Mouse (Mus musculus) kidney, adult 2 months (tissue): ENCODE results near the gene Olfr654. TPM values are rescaled to one million over a fixed set of nuclear protein-coding genes. Genes with fewer than 3 reads are reported as not detected.

Source experiments
- DNase-seq: peaks from one replicate; pipeline ENCODE4 v3.0.0; 2021
- H3K27ac ChIP-seq: fragments of 200-500 bp; 2 replicates; pipeline ENCODE4 v1.5.1; 2012; ENCODE audit warnings: low read depth, low read length, control low read depth, inconsistent platforms; ENCODE audit not compliant: insufficient read depth
- H3K27me3 ChIP-seq: fragments of 200-500 bp; replicated peaks from 2 replicates; pipeline ENCODE4 v1.6.1; 2012; ENCODE audit warnings: mild to moderate bottlenecking, moderate library complexity, low read length, inconsistent platforms; ENCODE audit not compliant: control insufficient read depth, insufficient read depth
- H3K36me3 ChIP-seq: fragments of 200-500 bp; 2 replicates; pipeline ENCODE4 v1.6.1; 2012; ENCODE audit warnings: mild to moderate bottlenecking, moderate library complexity, low read length, inconsistent platforms; ENCODE audit not compliant: control insufficient read depth, insufficient read depth
- H3K4me1 ChIP-seq: fragments of 200-500 bp; 2 replicates; pipeline ENCODE4 v1.6.1; 2011; ENCODE audit warnings: low read length; ENCODE audit not compliant: control insufficient read depth, insufficient read depth
- H3K4me3 ChIP-seq: fragments of 200-500 bp; 2 replicates; pipeline ENCODE4 v1.5.1; 2011; ENCODE audit warnings: mild to moderate bottlenecking, low read depth, low read length, control low read depth; ENCODE audit not compliant: insufficient read depth
- CTCF ChIP-seq: fragments of 200-500 bp; conservative IDR thresholded peaks from 2 replicates; pipeline ENCODE4 v1.5.1; 2011; ENCODE audit warnings: low read depth, mild to moderate bottlenecking, control low read depth, low read length, moderate library complexity, mixed read lengths; ENCODE audit not compliant: insufficient read depth, insufficient read length
- POLR2A ChIP-seq: fragments of 200-500 bp; IDR thresholded peaks from one replicate; pipeline ENCODE4 v1.6.1; 2011; ENCODE audit warnings: low read depth, low read length, control low read depth
- WGBS: fragments of 180-500 bp; shearing (Covaris S2); methylation state at CpG from one replicate; pipeline ENCODE4 v1.1.7; 2018; 5-methylcytosine and 5-hydroxymethylcytosine counted together
- polyA plus RNA-seq: library from polyadenylated mRNA; depleted of rRNA; stranded (reverse); fragments of >200 nt; gene quantifications from 2 replicates; pipeline ENCODE4 v1.2.3, GENCODE M21; 2012; rRNA removed

Olfr654 gene
- polyA plus RNA-seq: not detected in 2 replicates

DNA sequence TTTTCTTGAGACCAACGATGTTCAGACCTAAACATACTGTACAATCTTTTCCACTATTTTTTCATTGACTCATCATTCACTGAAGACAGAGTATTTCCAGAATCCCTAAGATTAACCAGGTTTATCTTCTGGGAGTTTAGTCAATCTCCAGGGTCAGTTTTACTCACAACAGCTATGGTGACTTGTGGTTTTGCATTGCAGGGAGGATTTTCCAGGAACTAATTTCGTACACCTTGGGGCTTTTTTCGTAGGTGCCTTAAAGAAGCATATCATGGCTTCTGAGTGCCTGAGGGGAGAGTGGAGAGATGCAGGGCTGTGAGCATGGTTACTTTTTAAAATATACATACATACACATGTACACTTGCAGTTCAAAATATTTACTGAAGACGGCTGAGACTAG lies at the start of gene Olfr654:
TSS of gene Olfr654 (plus strand) at position 301 of the 400 bp plus-strand sequence.
- H3K27ac ChIP-seq: no peak within 1 kb of the TSS
- no peaks in the 10 kb centered on the region for H3K4me1 ChIP-seq
- H3K27me3 ChIP-seq: no peaks in the 10 kb centered on the region
- H3K36me3 ChIP-seq: no peaks in the 10 kb centered on the region
- 86% methylated on average over 4 of the region's 4 CpGs for WGBS
- no peak for TF ChIP-seq POLR2A
- TF ChIP-seq CTCF: no peak
- H3K4me3 ChIP-seq: no peak within 1 kb of the TSS
- DNase-seq: no peak

DNA sequence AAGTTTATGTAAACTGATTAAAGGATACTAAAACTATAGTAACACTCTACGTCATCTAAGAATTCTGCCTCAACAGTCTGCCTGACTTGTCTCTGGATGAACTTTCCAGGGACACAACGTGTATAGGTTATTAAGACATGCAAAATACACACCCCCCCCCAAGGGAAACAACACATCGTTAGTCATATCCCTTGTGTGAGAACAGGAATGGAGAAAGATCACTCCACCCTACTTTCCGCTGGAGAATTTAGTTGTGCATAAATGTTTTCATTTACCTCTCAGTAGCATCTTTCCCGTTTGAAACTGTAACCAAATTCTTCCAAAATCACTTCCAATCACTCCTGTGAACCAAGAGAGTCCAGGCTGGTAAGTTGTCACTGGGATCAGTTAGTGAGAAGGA lies 37.0 kb upstream of the Olfr654 start, which contains the start of gene Olfr651:
TSS of gene Olfr651 (plus strand) at position 301 of the 400 bp plus-strand sequence.
- no peaks in the 10 kb centered on the region for H3K27me3 ChIP-seq
- H3K27ac ChIP-seq: no peak within 1 kb of the TSS
- no peak for DNase-seq
- TF ChIP-seq CTCF (no peak), POLR2A (no peak)
- no peak within 1 kb of the TSS for H3K4me3 ChIP-seq
- H3K36me3 ChIP-seq: no peaks in the 10 kb centered on the region
- 67% methylated on average over 5 of the region's 5 CpGs for WGBS
- H3K4me1 ChIP-seq: no peaks in the 10 kb centered on the region

DNA sequence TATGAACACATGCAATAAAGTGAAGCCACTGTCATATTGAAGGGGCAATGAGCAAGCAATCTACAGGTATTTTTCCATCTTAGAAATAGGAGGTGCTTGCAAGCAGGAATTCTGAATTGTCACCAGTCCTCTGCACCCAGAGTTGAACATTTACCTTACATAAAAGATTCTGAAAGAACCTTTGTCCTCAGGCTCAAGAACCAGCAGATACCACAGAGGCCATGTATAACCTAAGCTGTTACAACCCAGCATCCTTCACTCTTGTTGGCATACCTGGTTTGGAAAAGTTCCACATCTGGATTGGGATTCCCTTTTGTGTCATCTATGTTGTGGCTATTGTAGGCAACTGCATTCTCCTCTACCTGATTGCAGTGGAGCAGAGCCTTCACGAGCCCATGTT lies 34.1 kb upstream of the Olfr654 start:
- Histone ChIP-seq H3K4me1 (no peaks in the 10 kb centered on the region), H3K4me3 (no peak overlapping the region), H3K27me3 (no peaks in the 10 kb centered on the region), H3K27ac (no peak overlapping the region), H3K36me3 (no peaks in the 10 kb centered on the region)
- no peak for DNase-seq
- WGBS: 63% methylated on average over 1 of the region's 1 CpGs
- no peak for TF ChIP-seq CTCF
- no peak for TF ChIP-seq POLR2A

DNA sequence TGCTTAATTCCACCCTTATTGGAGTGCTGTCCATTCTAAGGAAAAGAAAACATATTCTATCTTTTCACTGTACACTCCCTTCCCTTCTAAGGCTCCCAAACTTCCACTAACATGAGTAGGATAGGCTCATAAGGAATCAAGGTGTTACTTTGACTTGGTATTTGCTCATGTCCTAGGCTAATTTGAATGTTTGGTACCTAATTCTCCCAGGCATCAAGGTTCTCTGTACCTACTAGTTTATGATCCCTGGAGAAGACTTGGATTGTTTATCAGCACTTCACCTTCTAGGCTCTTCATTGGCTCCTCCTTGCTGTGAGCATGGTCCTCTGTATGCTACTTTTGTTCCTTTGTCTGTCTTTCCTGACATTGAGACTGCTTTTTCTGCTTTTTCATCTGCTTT lies 26.2 kb upstream of the Olfr654 start, which contains the start of gene Olfr652:
TSS of gene Olfr652 (plus strand) at position 301 of the 400 bp plus-strand sequence.
- no peak within 1 kb of the TSS for H3K4me3 ChIP-seq
- no peak for DNase-seq
- H3K36me3 ChIP-seq: no peaks in the 10 kb centered on the region
- H3K27ac ChIP-seq: no peak within 1 kb of the TSS
- H3K27me3 ChIP-seq: no peaks in the 10 kb centered on the region
- no peak for TF ChIP-seq CTCF
- no peak for TF ChIP-seq POLR2A
- H3K4me1 ChIP-seq: no peaks in the 10 kb centered on the region

DNA sequence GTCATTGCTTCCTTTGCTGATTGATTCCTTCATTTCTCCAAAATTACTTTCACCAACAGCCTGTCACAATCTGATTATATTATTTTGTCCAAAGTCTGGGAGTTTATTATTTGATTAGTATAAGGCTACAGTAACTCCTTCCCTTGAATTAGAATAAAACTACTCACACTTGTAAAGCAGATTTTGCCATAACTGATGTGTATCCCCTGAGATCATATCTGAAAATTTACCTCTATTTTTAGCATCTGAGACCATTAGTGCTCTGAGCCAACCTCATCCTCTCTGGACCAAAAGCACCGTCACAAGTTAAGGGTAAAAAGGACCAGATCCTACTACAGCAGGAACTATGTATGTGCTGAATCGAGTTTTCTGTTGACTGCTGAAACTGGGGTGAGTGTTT lies 9.8 kb upstream of the Olfr654 start, which contains the start of gene Olfr653:
TSS of gene Olfr653 (plus strand) at position 301 of the 400 bp plus-strand sequence.
- Histone ChIP-seq H3K4me1 (no peaks in the 10 kb centered on the region), H3K4me3 (no peak within 1 kb of the TSS), H3K36me3 (no peaks in the 10 kb centered on the region), H3K27me3 (no peaks in the 10 kb centered on the region; the same call in 1 of the 2 replicates), H3K27ac (no peak within 1 kb of the TSS)
- DNase-seq: no peak
- TF ChIP-seq POLR2A (no peak), CTCF (no peak)
- WGBS: 58% methylated on average over 2 of the region's 2 CpGs

DNA sequence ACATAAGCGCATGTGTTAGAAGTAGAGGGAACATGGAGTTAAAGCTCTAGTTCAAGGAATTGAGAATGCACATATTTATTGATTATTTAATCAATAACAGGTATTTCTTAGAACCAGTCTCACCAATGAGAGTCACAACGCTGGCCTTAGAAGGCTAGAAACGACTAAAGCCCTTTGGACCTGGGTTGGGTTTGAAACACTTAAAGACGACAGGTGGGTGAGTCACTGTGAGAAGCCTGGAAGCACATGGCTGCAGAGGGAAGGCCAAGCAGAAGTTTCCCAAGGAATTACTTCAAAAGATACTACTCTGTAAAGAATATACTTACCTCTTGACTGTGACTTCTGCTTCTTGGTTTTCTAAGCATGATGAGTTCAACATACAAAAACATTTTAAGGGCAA lies 6.0 kb upstream of the Olfr654 start:
- 89% methylated on average over 4 of the region's 4 CpGs for WGBS
- Histone ChIP-seq H3K27me3 (no peaks in the 10 kb centered on the region), H3K4me3 (no peak overlapping the region), H3K27ac (no peak overlapping the region), H3K4me1 (no peaks in the 10 kb centered on the region), H3K36me3 (no peaks in the 10 kb centered on the region)
- TF ChIP-seq POLR2A (no peak), CTCF (no peak)
- no peak for DNase-seq

DNA sequence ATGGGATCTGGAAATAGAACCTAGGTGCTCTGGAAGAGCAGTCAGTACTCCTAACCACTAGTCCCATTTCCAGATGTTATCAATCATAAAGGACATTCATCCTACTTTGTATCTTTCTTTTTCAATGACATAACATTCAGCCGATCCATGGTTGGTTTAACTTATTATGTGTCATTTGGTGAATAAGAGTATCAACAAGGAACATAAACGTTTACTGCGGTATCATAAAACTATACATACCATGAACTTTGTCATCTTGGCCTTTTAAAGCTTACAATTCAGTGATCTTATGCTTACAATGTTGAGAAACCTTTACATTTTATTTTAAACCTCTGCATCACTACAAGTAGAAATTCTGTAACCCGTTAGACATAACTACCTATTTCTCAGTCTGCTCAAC lies 5.4 kb upstream of the Olfr654 start:
- no peak overlapping the region for H3K27ac ChIP-seq
- WGBS: 79% methylated on average over 4 of the region's 4 CpGs
- H3K36me3 ChIP-seq: no peaks in the 10 kb centered on the region
- no peak for TF ChIP-seq CTCF
- TF ChIP-seq POLR2A: no peak
- no peak for DNase-seq
- H3K4me3 ChIP-seq: no peak overlapping the region
- no peaks in the 10 kb centered on the region for H3K27me3 ChIP-seq
- H3K4me1 ChIP-seq: no peaks in the 10 kb centered on the region

DNA sequence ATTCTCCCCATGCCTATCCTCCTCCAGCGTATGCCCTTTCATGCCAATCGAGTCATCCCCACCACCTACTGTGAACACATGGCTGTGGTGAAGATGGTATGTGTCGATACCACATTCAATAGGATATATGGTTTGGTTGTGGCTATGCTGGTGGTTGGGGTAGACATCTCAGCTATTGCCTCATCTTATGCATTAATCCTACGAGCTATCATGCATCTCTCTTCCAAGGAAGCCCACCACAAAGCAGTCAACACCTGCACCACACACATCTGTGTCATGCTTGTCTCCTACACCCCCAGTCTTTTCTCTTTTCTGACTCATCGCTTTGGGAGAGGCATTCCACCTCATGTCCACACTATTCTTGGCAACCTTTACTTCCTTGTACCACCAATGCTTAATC lies 1.4 kb downstream of the Olfr654 start:
- no peak for DNase-seq
- no peaks in the 10 kb centered on the region for H3K27me3 ChIP-seq
- no peak overlapping the region for H3K27ac ChIP-seq
- WGBS: 82% methylated on average over 5 of the region's 5 CpGs
- no peaks in the 10 kb centered on the region for H3K4me1 ChIP-seq
- no peaks in the 10 kb centered on the region for H3K36me3 ChIP-seq
- H3K4me3 ChIP-seq: no peak overlapping the region
- TF ChIP-seq POLR2A: no peak
- no peak for TF ChIP-seq CTCF
